Mouse (Mus musculus) embryo, embryonic 9.5 days (tissue): ENCODE results near the gene Kcns1.

Source experiments
- DNase-seq: peaks from one replicate; pipeline ENCODE4 v3.0.0-alpha.2; 2017; ENCODE audit errors: extremely low spot score

Gene Kcns1

GRCm38 (mm10) chr2:164126533-164126955 is 44.4 kb downstream of the Kcns1 start:
- no peak for DNase-seq

DNA sequence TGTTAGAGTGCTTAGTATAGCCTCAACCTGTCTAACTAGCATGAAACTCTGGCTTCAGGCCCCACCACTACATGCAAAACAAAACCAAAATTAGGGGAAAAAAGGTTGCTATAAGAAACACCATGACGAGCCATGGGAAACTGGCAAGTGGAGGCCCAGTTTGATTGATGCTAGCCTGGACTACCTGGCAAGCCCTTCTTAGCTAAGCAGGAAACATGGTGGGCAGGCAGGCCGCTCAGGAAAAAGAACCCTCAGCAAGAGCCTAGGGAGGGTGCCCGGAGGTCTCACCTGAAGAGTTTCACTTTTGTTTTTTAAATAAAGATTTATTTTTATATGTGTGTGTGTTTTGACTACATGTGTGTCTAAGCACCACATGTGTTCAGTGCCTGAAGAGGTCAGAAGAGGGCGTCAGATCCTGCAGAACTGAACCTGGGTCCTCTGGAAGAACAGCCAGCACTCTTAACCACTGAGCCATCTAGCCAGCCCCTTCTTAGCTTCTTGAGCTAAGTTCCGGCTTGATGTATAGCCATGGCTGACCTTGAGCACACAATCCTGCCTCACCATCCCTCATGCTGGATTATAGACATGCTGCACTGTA is 47.6 kb downstream of the Kcns1 start:
- no peak for DNase-seq

DNA sequence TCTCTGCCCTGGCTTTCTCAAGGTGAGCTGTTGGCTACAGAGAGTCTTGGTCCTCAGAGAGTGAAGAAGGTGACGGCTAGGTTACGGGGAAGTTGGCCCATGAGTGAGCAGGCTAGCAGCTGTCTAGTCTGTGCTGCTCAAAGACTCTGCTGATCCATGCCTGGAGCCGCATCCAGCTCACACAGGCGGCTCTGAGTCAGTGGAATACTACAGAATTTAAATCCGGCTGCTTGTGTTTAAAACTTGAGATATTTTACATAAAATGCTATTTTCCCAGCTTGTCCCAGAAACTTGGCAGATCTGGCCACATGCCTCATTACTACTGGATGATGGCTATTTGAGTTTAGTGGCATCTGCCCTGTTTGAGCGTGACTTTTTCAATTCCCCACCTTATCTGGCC is 51.4 kb downstream of the Kcns1 start:
- no peak for DNase-seq

- DNase-seq, result no peak
These were observed 55.4 kb downstream of the Kcns1 start for GRCm38 (mm10) chr2:164115531-164115930.

DNA sequence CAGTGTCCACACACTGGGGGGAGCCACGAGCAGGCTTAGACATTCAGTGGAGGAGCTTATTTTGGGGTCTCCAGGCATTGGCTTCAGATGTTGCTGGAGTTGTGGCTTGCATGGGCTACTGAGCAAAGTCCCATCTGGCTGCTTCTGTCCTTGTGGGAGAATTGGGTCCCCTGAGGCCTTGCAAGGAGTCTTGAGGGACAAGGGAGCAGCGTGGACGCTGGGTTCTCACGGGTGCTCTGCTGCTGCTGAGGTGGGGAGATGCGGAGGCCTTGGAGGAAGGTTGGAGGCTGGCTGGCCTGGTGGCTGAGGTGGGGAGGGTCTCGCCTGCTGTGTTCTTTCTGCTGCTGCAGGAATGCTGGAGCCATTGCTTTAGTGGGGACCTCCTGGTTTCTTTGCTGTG is 56.9 kb downstream of the Kcns1 start:
- DNase-seq, result no peak
